Mouse (Mus musculus) forebrain, embryonic 11.5 days (tissue): ENCODE results near the gene Taf11. TPM values are rescaled to one million over a fixed set of nuclear protein-coding genes. Genes with fewer than 3 reads are reported as not detected.

Experiments
- ATAC-seq: fragments of 200-750 bp; cut with Nextera tagmentation; replicated peaks from 2 replicates; pipeline ENCODE4 v1.8.0; 2017; ENCODE audit warnings: moderate TSS enrichment; ENCODE audit not compliant: low FRiP score
- DNase-seq: peaks from one replicate; pipeline ENCODE4 v3.0.0-alpha.2; 2017; ENCODE audit warnings: low spot score
- H3K27ac ChIP-seq: fragments of 300-500 bp; sonication (generic); 2 replicates; pipeline ENCODE4 v1.5.1; 2014; ENCODE audit warnings: low read depth, low read length
- H3K27me3 ChIP-seq: fragments of 300-500 bp; sonication (generic); 2 replicates; pipeline ENCODE4 v1.6.1; 2014; ENCODE audit warnings: mild to moderate bottlenecking, low read length, mixed read lengths; ENCODE audit not compliant: control insufficient read depth, insufficient read depth
- H3K36me3 ChIP-seq: fragments of 300-500 bp; sonication (generic); 2 replicates; pipeline ENCODE4 v1.6.1; 2014; ENCODE audit warnings: mild to moderate bottlenecking, low read length, moderate library complexity, mixed read lengths; ENCODE audit not compliant: control insufficient read depth, insufficient read depth
- H3K4me1 ChIP-seq: fragments of 300-500 bp; sonication (generic); replicated peaks from 2 replicates; pipeline ENCODE4 v1.6.1; 2014; ENCODE audit warnings: low read length, mixed read lengths; ENCODE audit not compliant: control insufficient read depth, insufficient read depth
- H3K4me2 ChIP-seq: fragments of 300-500 bp; sonication (generic); 2 replicates; pipeline ENCODE4 v1.6.1; 2014; ENCODE audit warnings: low read depth, mild to moderate bottlenecking, low read length, moderate library complexity, mixed read lengths; ENCODE audit not compliant: severe bottlenecking
- H3K4me3 ChIP-seq: fragments of 300-500 bp; sonication (generic); 2 replicates; pipeline ENCODE4 v1.5.1; 2014; ENCODE audit warnings: low read depth, low read length
- H3K9ac ChIP-seq: fragments of 300-500 bp; sonication (generic); 2 replicates; pipeline ENCODE4 v1.6.1; 2014; ENCODE audit warnings: low read length
- H3K9me3 ChIP-seq: fragments of 300-500 bp; sonication (generic); 2 replicates; pipeline ENCODE4 v1.6.1; 2016; ENCODE audit warnings: low read length, mixed read lengths; ENCODE audit not compliant: control insufficient read depth
- WGBS: fragments of 180-500 bp; shearing (Covaris S2); extraction: QIAGEN DNeasy Blood & Tissue Kit; methylation state at CpG from one replicate; pipeline ENCODE4 v1.1.7; 2014; 5-methylcytosine and 5-hydroxymethylcytosine counted together
- polyA plus RNA-seq: library from polyadenylated mRNA; unstranded; fragments of >200 nt; fragmentation: Nextera tagmentation; extraction: Ambion mirVana; gene quantifications from 2 replicates; pipeline ENCODE4 v1.2.1, GENCODE M21; 2014

Taf11 gene
- polyA plus RNA-seq, 1 experiment from 2014 or later, result 98.5 TPM

DNA sequence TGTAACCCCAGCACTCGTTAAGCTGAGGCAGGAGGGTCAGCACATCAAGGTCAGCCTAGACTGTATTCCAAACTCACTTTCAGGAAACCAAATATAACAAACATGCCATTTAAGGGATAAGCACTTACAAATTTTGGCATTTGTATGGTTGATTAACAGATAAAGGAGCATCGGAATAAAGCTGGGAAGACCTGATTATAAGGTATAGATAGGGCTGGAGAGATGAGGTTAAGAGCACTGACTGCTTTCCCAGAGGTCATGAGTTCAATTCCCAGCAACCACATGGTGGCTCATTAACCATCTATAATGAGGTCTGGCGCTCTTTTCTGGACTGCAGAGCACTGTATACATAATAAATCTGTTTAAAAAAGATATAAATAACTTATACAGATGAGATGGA is 36.1 kb downstream of the Taf11 start:
- Histone ChIP-seq H3K27me3 (no peaks in the 10 kb centered on the region), H3K27ac (no peak overlapping the region), H3K4me1 (no peaks in the 10 kb centered on the region), H3K9ac (no peak overlapping the region), H3K4me3 (no peak overlapping the region), H3K36me3 (no peaks in the 10 kb centered on the region), H3K4me2 (no peak overlapping the region), H3K9me3 (no peaks in the 10 kb centered on the region)
- 79% methylated on average over 3 of the region's 3 CpGs for WGBS
- ATAC-seq (no peak), DNase-seq (no peak)

DNA sequence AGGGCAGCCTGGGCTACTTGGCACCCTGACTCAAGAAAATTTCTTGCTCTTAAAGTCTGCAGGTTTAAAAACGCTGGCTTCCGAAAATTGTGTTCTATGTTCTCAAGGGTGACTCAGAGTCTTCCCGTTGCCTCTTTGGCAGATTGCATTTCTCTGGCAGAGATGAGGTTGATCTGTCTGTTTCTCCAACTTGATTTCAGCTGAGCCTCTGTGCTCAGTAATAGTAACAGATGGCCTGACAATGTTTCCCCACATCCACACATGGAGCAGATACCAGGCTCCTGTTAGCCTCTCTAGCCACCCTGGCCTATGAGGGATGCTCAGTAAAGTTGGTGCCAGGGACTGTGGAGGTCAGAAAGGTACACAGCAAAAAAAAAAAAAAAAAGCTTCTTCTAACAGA is 37.8 kb downstream of the Taf11 start:
- Histone ChIP-seq H3K4me2 (no peak overlapping the region), H3K9me3 (no peaks in the 10 kb centered on the region), H3K4me1 (no peaks in the 10 kb centered on the region), H3K9ac (no peak overlapping the region), H3K4me3 (no peak overlapping the region), H3K27me3 (no peaks in the 10 kb centered on the region), H3K36me3 (no peaks in the 10 kb centered on the region), H3K27ac (no peak overlapping the region)
- DNase-seq (no peak), ATAC-seq (no peak)
- 95% methylated on average over 3 of the region's 3 CpGs for WGBS

DNA sequence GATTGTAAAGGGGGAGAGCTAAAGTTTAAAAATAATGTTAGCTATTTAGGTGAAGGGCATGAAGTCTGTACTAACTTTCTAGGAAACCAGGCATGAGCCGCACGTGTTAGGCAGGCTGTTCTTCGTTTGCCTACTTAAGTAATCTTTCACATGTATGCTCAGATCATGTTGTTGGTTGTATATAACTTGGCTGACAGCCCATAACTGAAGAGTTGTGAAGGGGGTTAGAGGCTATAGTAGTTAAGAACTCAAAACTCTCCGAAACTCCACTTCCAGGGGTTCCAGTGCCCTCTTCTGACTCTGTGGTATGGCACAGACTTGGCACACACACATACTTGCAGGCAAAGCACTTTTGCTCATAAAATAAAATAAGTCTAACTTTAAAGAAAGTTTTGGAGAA is 42.9 kb downstream of the Taf11 start:
- no peaks in the 10 kb centered on the region for H3K27me3 ChIP-seq
- no peak overlapping the region for H3K4me3 ChIP-seq
- H3K4me1 ChIP-seq, result no peaks in the 10 kb centered on the region
- H3K27ac ChIP-seq, result no peak overlapping the region
- ATAC-seq, result no peak
- H3K9ac ChIP-seq, result no peak overlapping the region
- WGBS, result 93% methylated on average over 4 of the region's 4 CpGs
- DNase-seq, result no peak
- H3K4me2 ChIP-seq, result no peak overlapping the region
- no peaks in the 10 kb centered on the region for H3K9me3 ChIP-seq
- H3K36me3 ChIP-seq, result no peaks in the 10 kb centered on the region; the same call in 1 of the 2 replicates

DNA sequence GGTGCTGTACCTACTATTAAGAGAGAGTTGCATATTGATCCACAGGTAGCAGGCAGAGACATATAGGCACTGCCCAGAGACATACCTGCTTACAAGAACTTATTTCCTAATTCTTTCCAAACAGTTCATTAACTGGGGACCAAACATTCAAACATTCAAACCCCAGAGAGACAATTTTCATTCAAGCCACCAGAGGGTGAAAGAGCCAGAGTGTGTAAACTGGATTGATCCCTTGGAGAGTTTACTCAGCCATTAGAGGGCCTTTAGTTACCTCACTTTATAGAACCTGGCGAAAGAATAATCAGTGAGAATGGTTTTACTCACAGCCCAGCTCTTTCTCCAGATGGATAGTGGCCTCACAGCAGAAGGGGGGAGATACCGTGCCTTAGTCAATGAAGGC is 44.2 kb downstream of the Taf11 start:
- no peaks in the 10 kb centered on the region; the same call in 1 of the 2 replicates for H3K36me3 ChIP-seq
- H3K9me3 ChIP-seq, result no peaks in the 10 kb centered on the region
- no peaks in the 10 kb centered on the region for H3K27me3 ChIP-seq
- 89% methylated on average over 2 of the region's 2 CpGs for WGBS
- no peak overlapping the region for H3K9ac ChIP-seq
- ATAC-seq, result no peak
- DNase-seq, result no peak
- no peak overlapping the region for H3K4me3 ChIP-seq
- no peak overlapping the region for H3K27ac ChIP-seq
- H3K4me1 ChIP-seq, result no peaks in the 10 kb centered on the region
- no peak overlapping the region for H3K4me2 ChIP-seq

DNA sequence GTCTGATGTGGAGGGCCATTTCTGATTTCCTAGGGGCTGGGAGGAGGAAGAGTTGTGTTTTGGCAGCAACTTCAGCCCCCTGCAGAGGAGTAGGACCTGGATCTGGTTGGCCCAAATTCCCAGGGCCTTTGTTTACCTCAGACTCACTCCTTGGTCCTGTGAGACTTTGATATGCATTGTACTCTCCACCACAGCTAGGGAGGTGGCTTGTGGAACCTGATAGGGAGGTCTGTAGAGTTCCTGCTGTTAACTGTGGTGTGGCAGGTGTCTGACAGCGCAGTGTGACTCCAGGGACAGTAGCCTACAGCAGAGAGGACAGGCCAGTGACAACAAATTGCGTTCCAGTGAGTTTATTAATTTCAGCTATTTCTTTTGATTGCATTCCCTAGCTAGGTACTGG is 50.5 kb downstream of the Taf11 start:
- Histone ChIP-seq H3K9me3 (no peaks in the 10 kb centered on the region), H3K4me2 (no peak overlapping the region), H3K4me3 (no peak overlapping the region), H3K36me3 (no peaks in the 10 kb centered on the region; the same call in 1 of the 2 replicates), H3K27me3 (no peaks in the 10 kb centered on the region), H3K4me1 (no peaks in the 10 kb centered on the region; the same call in 1 of the 2 replicates), H3K27ac (no peak overlapping the region), H3K9ac (no peak overlapping the region)
- WGBS, result 53% methylated on average over 2 of the region's 2 CpGs
- ATAC-seq (no peak), DNase-seq (no peak)

DNA sequence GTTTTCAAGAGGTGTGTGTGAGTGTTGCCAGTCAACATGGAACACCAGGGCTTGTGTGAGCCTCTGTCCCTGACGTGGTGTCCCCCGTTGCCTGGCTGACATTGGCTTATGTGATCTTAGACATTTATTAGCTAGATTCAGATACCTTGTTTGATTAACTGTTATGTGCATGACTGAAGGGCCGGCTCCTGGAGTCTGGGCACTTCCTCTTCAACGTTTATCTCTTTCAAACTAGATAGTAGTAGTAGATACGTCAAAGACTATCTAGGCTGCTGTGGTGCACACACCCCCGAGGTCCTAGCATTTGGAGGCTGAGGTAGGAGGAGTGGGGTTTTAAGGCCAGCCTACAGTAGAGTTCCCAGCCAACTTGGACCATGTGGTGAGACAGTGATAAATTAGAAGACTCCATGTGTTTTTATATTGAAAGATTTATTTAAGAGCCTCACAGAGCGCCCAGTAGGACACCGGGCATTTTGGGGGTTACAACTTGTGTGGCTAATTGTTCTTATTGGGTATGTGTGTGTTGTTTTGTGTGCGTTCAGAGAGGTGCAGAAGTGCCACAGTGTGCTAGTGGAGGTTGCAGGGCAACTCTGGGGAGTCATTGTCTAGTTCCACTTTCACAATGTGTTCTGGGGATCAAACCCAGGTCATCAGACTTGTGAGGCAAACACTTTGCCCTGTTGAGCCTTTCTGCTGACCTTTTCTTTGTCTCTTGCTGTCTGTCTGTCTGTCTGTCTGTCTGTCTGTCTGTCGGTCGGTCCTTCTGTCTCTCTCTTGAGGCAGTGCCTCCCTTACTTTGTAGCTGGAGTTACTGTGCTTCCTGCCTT is 51.8 kb downstream of the Taf11 start:
- no peak overlapping the region for H3K27ac ChIP-seq
- peak overlapping the region; percentile 69 for H3K4me3 ChIP-seq
- DNase-seq (no peak), ATAC-seq (no peak)
- H3K9ac ChIP-seq, result peak overlapping the region; percentile 86
- H3K27me3 ChIP-seq, result no peaks in the 10 kb centered on the region
- WGBS, result 62% methylated on average over 11 of the region's 11 CpGs
- no peaks in the 10 kb centered on the region; the same call in 1 of the 2 replicates for H3K4me1 ChIP-seq
- no peaks in the 10 kb centered on the region for H3K9me3 ChIP-seq
- H3K36me3 ChIP-seq, result no peaks in the 10 kb centered on the region; the same call in 1 of the 2 replicates
- peak overlapping the region; percentile 88 for H3K4me2 ChIP-seq

DNA sequence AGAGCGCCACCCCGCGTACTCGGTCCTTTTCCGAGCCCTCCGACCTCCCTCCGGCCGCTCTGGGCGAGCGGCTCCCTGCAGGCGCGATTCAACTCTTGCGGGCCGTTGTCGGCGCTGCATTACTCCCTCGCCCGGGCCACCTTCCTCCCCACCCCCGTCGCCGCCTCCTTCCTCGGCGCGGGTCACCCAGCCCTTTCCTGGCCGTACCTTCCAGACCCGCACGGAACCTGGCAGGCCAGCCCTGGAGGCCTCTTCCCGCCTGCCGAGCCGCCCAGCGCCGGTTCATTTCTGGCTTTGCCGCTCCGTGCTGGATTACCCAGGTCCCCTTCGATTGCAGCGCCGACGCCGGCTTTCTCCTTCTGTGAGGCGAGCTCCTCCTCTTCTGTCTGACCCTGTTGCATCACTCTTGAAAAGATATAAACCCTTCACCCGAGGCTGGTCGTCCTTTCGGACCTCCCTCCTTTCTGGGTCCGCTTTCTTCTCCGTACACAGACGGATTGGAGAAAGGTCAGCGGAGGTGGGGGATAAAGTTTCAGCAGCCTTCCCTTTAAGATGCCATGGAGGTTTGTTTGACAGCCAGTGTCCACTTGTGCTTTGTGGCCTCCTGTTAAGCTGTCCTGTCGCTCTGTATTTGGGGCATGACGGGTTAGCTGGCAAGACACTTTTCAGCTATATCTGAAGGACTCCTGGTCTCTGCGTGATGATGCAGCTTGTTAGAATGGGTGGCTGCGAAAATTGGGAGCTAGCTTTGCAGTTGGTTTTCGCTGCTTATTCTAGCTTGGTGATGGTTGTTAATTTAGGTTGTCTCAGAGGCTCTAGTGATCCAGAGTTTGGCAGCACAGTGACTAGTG is 52.6 kb downstream of the Taf11 start:
- H3K27me3 ChIP-seq, result no peaks in the 10 kb centered on the region
- no peaks in the 10 kb centered on the region; the same call in 1 of the 2 replicates for H3K4me1 ChIP-seq
- peak overlapping the region; percentile 37; the same call in 1 of the 2 replicates for H3K27ac ChIP-seq
- no peaks in the 10 kb centered on the region for H3K9me3 ChIP-seq
- 4% methylated on average over 42 of the region's 52 CpGs for WGBS
- DNase-seq (peak; percentile 78), ATAC-seq (peak; percentile 65)
- H3K4me3 ChIP-seq, result peak overlapping the region; percentile 69
- H3K9ac ChIP-seq, result peak overlapping the region; percentile 86
- H3K4me2 ChIP-seq, result peak overlapping the region; percentile 88
- peaks cover 3% of the 10 kb centered on the region; the same call in 1 of the 2 replicates for H3K36me3 ChIP-seq

DNA sequence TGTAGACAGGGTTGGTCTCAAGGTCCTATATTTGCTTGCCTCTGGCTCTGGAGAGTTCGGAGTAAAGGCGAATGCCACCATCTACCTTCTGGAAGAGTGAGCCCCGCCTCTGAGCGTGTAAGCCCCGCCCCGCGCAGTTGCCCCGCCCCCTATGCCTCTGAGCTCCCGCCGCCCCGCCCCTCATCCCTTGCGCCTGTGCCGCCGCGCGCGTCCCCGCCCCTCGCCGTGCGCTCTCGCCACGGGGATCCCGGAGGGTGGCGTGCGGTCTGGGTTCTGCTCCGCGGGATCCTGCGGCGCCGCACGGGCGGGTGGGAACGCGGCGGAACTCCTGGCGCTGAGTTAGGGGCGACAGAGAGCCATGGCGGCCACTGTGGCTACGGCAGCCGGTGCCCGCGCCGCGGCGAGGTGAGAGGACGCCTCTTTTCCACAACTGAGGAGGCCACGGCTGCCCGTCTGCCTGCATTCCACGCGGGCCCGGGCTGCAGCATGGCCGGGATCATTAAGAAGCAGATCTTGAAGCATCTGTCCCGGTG is 53.3 kb downstream of the Taf11 start, which contains the start of gene Uhrf1bp1:
Uhrf1bp1 (plus strand) TSS at position 177 of the 533 bp plus-strand sequence.
- DNase-seq (peak; percentile 94), ATAC-seq (peak; percentile 83)
- WGBS, result under 1% methylated on average over 53 of the region's 54 CpGs
- Histone ChIP-seq H3K9ac (peak within 1 kb of the TSS; percentile 86), H3K36me3 (peaks cover 3% of the 10 kb centered on the region; the same call in 1 of the 2 replicates), H3K4me3 (peak within 1 kb of the TSS; percentile 69), H3K27ac (peak within 1 kb of the TSS; percentile 37; the same call in 1 of the 2 replicates), H3K27me3 (no peaks in the 10 kb centered on the region), H3K4me1 (no peaks in the 10 kb centered on the region; the same call in 1 of the 2 replicates), H3K4me2 (peak within 1 kb of the TSS; percentile 88), H3K9me3 (no peaks in the 10 kb centered on the region)
